Mouse (Mus musculus) cerebellum, postnatal 4 days (tissue): ENCODE measurements around the gene Synrg.
A peak's percentile ranks its signal among the peaks of the same experiment; 100 is the strongest.

ENCODE experiments used
- DNase-seq, 2 experiments: peaks; one replicate each; pipeline ENCODE4 v3.0.0; 2022; ENCODE audit warnings: low spot score in 2 of 2, mixed read lengths in 1 of 2

The Synrg gene

GRCm38 (mm10) chr11:83981338-83981737 lies 17.1 kb downstream of the Synrg start:
- DNase-seq: no peak

GRCm38 (mm10) chr11:83991701-83992100 lies 27.5 kb downstream of the Synrg start:
- no peak for DNase-seq

GRCm38 (mm10) chr11:83993428-83993827 lies 29.2 kb downstream of the Synrg start:
- DNase-seq: no peak

GRCm38 (mm10) chr11:83994481-83994880 lies 30.3 kb downstream of the Synrg start:
- DNase-seq: no peak

- DNase-seq: no peak
Measured at GRCm38 (mm10) chr11:83995535-83995950, 31.3 kb downstream of the Synrg start.

GRCm38 (mm10) chr11:83997171-83997868 lies 33.1 kb downstream of the Synrg start:
- no peak for DNase-seq

- no peak for DNase-seq
Measured at GRCm38 (mm10) chr11:83998993-83999392, 34.8 kb downstream of the Synrg start.

- no peak for DNase-seq
Measured at GRCm38 (mm10) chr11:83999411-83999915, 35.2 kb downstream of the Synrg start.

- no peak for DNase-seq
Measured at GRCm38 (mm10) chr11:84001257-84001656, 37.0 kb downstream of the Synrg start.

GRCm38 (mm10) chr11:84003986-84004385 lies 39.8 kb downstream of the Synrg start:
- DNase-seq: no peak

GRCm38 (mm10) chr11:84009001-84009400 lies 44.8 kb downstream of the Synrg start:
- DNase-seq: no peak

GRCm38 (mm10) chr11:84010411-84010810 lies 46.2 kb downstream of the Synrg start:
- no peak for DNase-seq

GRCm38 (mm10) chr11:84011050-84011449 lies 46.8 kb downstream of the Synrg start:
- DNase-seq: no peak

- DNase-seq: no peak
Measured at GRCm38 (mm10) chr11:84011576-84011975, 47.3 kb downstream of the Synrg start.

GRCm38 (mm10) chr11:84013105-84013504 lies 48.9 kb downstream of the Synrg start:
- peak in 1 of 2 experiments; percentile 59 for DNase-seq

- no peak for DNase-seq
Measured at GRCm38 (mm10) chr11:84016147-84016809, 52.0 kb downstream of the Synrg start.

GRCm38 (mm10) chr11:84016810-84017508 lies 52.7 kb downstream of the Synrg start:
- DNase-seq: no peak

- DNase-seq: no peak
Measured at GRCm38 (mm10) chr11:84027231-84027630, 63.0 kb downstream of the Synrg start.

- no peak for DNase-seq
Measured at GRCm38 (mm10) chr11:84028271-84029028, 64.2 kb downstream of the Synrg start.

- peak in 1 of 2 experiments; percentile 38 for DNase-seq
Measured at GRCm38 (mm10) chr11:84031971-84032370, 67.7 kb downstream of the Synrg start.

GRCm38 (mm10) chr11:84032559-84032958 lies 68.3 kb downstream of the Synrg start:
- DNase-seq: no peak

GRCm38 (mm10) chr11:84033671-84034070 lies 69.4 kb downstream of the Synrg start:
- DNase-seq: no peak
